Mouse (Mus musculus) lung, postnatal 0 days (tissue): ENCODE measurements around the gene Syngr1.

Experiments
- CTCF ChIP-seq: IDR thresholded peaks from 2 replicates; pipeline ENCODE4 v1.5.1; 2016; ENCODE audit warnings: antibody characterized with exemption, mild to moderate bottlenecking
- EP300 ChIP-seq: IDR thresholded peaks from 2 replicates; pipeline ENCODE4 v1.6.1; 2016; ENCODE audit warnings: antibody characterized with exemption, mild to moderate bottlenecking, control low read depth

GRCm38 (mm10) chr15:80096946-80097881 lies 6.1 kb downstream of the Syngr1 start:
- peak; percentile 1; the same call in 1 of the 2 replicates for TF ChIP-seq CTCF
- TF ChIP-seq EP300: no peak
